Mouse (Mus musculus) heart, embryonic 14.5 days (tissue): Measurements from ENCODE around the gene Cdc14a. TPM values are rescaled to one million over a fixed set of nuclear protein-coding genes. Genes with fewer than 3 reads are reported as not detected.

Experiments used
- polyA plus RNA-seq: library from polyadenylated mRNA; unstranded; fragments of >200 nt; fragmentation: Nextera tagmentation; extraction: Ambion mirVana; gene quantifications from 2 replicates; pipeline ENCODE4 v1.2.1, GENCODE M21; 2014

Gene Cdc14a
- polyA plus RNA-seq, 1 experiment from 2014 or later: 4.9 TPM

Other genes with a start within 250 kb of the Cdc14a start
- gene Gpr88, start 170.5 kb downstream of the Cdc14a start, polyA plus RNA-seq: 0.35 and 0.57 TPM in 2 replicates
- 52.2 and 54.5 TPM in 2 replicates for gene Rtca, start 84.2 kb upstream of the Cdc14a start, polyA plus RNA-seq
- 22.4 and 23.7 TPM in 2 replicates for gene Dbt, start 89.0 kb upstream of the Cdc14a start, polyA plus RNA-seq
- 44.7 and 47.8 TPM in 2 replicates for gene Lrrc39, start 138.9 kb upstream of the Cdc14a start, polyA plus RNA-seq
- 13.5 and 14.7 TPM in 2 replicates for gene Sass6, start 170.9 kb upstream of the Cdc14a start, polyA plus RNA-seq
- 18.7 and 22.3 TPM in 2 replicates for gene Trmt13, start 190.6 kb upstream of the Cdc14a start, polyA plus RNA-seq
- gene Mfsd14a, start 238.6 kb upstream of the Cdc14a start, polyA plus RNA-seq: 61.6 and 62.2 TPM in 2 replicates